Mouse (Mus musculus) 3T3-L1 (cell line): ENCODE measurements at regions not wholly inside any gene's neighbourhood (a gene's known extent, or its start where the extent isn't known, plus 50 kb on each side); places are given as distances from the start of the nearest gene placed in this dataset.

Source experiments
- DNase-seq: peaks from one replicate; pipeline ENCODE4 v3.0.0-alpha.2; 2015; ENCODE audit warnings: low read depth, low spot score

- no peak for DNase-seq
These were observed 548.9 kb upstream of the Nrp1 start for GRCm38 (mm10) chr8:127809203-127810155.

- DNase-seq: no peak
These were observed 547.1 kb upstream of the Nrp1 start for GRCm38 (mm10) chr8:127811338-127811737.

- DNase-seq: no peak
These were observed 543.5 kb upstream of the Nrp1 start for GRCm38 (mm10) chr8:127814785-127815523.

- peak; percentile 67 for DNase-seq
These were observed 537.6 kb upstream of the Nrp1 start for GRCm38 (mm10) chr8:127820741-127821170.

GRCm38 (mm10) chr8:127821646-127822045 lies 536.8 kb upstream of the Nrp1 start:
- DNase-seq: peak; percentile 46

GRCm38 (mm10) chr8:127825041-127825440 lies 533.4 kb upstream of the Nrp1 start:
- no peak for DNase-seq

- DNase-seq: no peak
These were observed 530.6 kb upstream of the Nrp1 start for GRCm38 (mm10) chr8:127827826-127828225.

- no peak for DNase-seq
These were observed 528.7 kb upstream of the Nrp1 start for GRCm38 (mm10) chr8:127829659-127830058.

- no peak for DNase-seq
These were observed 524.4 kb upstream of the Nrp1 start for GRCm38 (mm10) chr8:127834006-127834405.

GRCm38 (mm10) chr8:127836410-127837206 lies 521.8 kb upstream of the Nrp1 start:
- DNase-seq: peak; percentile 30

GRCm38 (mm10) chr8:127838311-127838710 lies 520.1 kb upstream of the Nrp1 start:
- DNase-seq: no peak

GRCm38 (mm10) chr8:127847332-127848018 lies 510.9 kb upstream of the Nrp1 start:
- DNase-seq: no peak

- no peak for DNase-seq
These were observed 508.5 kb upstream of the Nrp1 start for GRCm38 (mm10) chr8:127849926-127850325.

- no peak for DNase-seq
These were observed 502.6 kb upstream of the Nrp1 start for GRCm38 (mm10) chr8:127855653-127856300.

GRCm38 (mm10) chr8:127856351-127857135 lies 501.9 kb upstream of the Nrp1 start:
- no peak for DNase-seq

- no peak for DNase-seq
These were observed 499.4 kb upstream of the Nrp1 start for GRCm38 (mm10) chr8:127859036-127859435.

- DNase-seq: no peak
These were observed 498.0 kb upstream of the Nrp1 start for GRCm38 (mm10) chr8:127860376-127860775.

GRCm38 (mm10) chr8:127860891-127861290 lies 497.5 kb upstream of the Nrp1 start:
- no peak for DNase-seq

- no peak for DNase-seq
These were observed 473.8 kb upstream of the Nrp1 start for GRCm38 (mm10) chr8:127884641-127885040.

GRCm38 (mm10) chr8:127885211-127885610 lies 473.2 kb upstream of the Nrp1 start:
- no peak for DNase-seq
